8 mouse cellular contexts compared by ENCODE assay signal in the genomic region with DNA sequence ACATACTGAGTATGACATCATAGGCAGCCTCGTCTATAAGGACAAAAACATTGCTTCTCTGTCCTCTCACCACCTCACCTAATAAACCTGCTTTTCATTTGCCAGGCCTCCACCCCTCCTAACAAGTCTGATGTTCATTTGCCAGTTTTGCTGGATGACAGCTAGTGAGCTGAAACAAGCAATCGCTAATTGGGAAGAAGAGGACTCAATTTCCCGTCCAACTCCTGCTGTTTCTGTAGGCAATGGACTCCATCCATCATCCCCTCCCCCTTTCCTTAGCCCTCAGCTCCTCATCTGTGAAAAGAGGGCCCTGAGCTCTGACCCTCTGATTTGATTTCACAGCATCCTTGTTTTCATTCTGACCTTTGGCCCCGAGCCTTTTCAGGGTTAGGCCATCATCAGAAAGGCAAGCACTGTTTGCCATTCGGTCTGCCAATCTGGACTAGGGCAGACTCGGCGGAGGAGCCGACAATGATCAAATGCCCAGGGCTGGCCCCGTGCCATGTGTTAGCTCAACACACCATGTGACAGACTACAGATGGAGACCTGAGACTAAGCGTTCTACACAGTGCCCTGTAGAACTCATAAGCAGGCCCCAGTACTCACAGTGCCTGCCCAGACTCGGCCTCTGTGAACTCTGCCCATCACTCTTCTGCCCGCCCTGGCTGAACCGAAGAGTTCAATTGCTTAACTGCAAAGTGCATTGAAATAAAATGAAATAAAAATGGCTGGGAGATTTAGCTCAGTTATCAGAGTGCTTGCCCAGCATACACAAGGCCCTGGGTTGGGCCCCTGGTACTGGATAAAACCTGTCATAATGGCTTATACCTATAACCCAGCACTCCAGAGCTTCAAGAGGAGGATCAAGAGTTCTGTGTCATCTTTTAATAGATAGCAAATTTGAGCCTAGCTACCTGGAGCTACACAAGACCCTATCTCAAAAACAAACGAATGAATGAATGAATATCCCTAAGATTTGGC.
A peak's percentile ranks its signal among the peaks of the same experiment; 100 is the strongest.
DNase-seq lines count a peak whose midpoint lies in the region; ATAC-seq lines count a peak whose summit lies in the region.

No protein-coding gene starts in this region.

- no peaks in the 10 kb centered on the region for H3K9me3 ChIP-seq in forebrain, embryonic 16.5 days (ENCODE audit: control insufficient read depth, low read length)
- no peaks in the 10 kb centered on the region for H3K9me3 ChIP-seq in liver, embryonic 12.5 days (replicated peaks)

- WGBS in forebrain, embryonic 16.5 days = 22% methylated on average over 14 of the region's 14 CpGs
- 67% methylated on average over 14 of the region's 14 CpGs for WGBS in liver, embryonic 12.5 days (ENCODE audit: insufficient replicate concordance)

- no peak overlapping the region for H3K4me2 ChIP-seq in forebrain, embryonic 16.5 days (ENCODE audit: low read length)
- H3K4me2 ChIP-seq in liver, embryonic 12.5 days = no peak overlapping the region

- no peaks in the 10 kb centered on the region for H3K27me3 ChIP-seq in forebrain, embryonic 16.5 days (replicated peaks; ENCODE audit: control insufficient read depth, insufficient read depth, low read length)
- no peaks in the 10 kb centered on the region for H3K27me3 ChIP-seq in liver, embryonic 12.5 days (replicated peaks)

- 0 out of 2 replicates have a peak overlapping the region, but pooled peaks have one; percentile 27 for H3K27ac ChIP-seq in forebrain, embryonic 16.5 days (ENCODE audit: low read length)
- no peak overlapping the region for H3K27ac ChIP-seq in liver, embryonic 12.5 days

- H3K36me3 ChIP-seq in forebrain, embryonic 16.5 days (ENCODE audit: control insufficient read depth, insufficient read depth) = no peaks in the 10 kb centered on the region
- H3K36me3 ChIP-seq in liver, embryonic 12.5 days = no peaks in the 10 kb centered on the region

- no peak overlapping the region for H3K4me3 ChIP-seq in forebrain, embryonic 16.5 days (replicated peaks; ENCODE audit: low read length)
- no peak overlapping the region for H3K4me3 ChIP-seq in liver, embryonic 12.5 days

- intact Hi-C loops in left cerebral cortex, postnatal 14 days (cut with DNase I) = no loop called here

- peak; percentile 99 for ATAC-seq in forebrain, embryonic 16.5 days
- ATAC-seq in liver, embryonic 12.5 days = no peak

- peak; percentile 49 for DNase-seq in adrenal gland, adult 8-10 months
- peak; percentile 89 for DNase-seq in cerebellum, adult 11 months
- peak; percentile 89 for DNase-seq in kidney, adult 9 months
- peak; percentile 52 to 55 for DNase-seq in left cerebral cortex, postnatal 14 days (ENCODE audit: low spot score in 2 of 2)
- DNase-seq in ovary, adult 18-20 months (ENCODE audit: low spot score) = peak; percentile 26
- DNase-seq in yolk sac, embryonic 10.5 days (ENCODE audit: low spot score) = peak; percentile 2

- peaks cover 6% of the 10 kb centered on the region; the same call in 1 of the 2 replicates for H3K4me1 ChIP-seq in forebrain, embryonic 16.5 days (replicated peaks; ENCODE audit: control insufficient read depth, insufficient read depth, low read length)
- no peaks in the 10 kb centered on the region for H3K4me1 ChIP-seq in liver, embryonic 12.5 days

- H3K9ac ChIP-seq in forebrain, embryonic 16.5 days (replicated peaks; ENCODE audit: low read depth, low read length) = no peak overlapping the region
- H3K9ac ChIP-seq in liver, embryonic 12.5 days = no peak overlapping the region

Comparison
In these comparisons a context has a peak if more than half of its experiments do, and no peak if none do; other contexts are left out.
1. DNase-seq: peak in every context shown above with its lines; median percentile 89 in cerebellum, adult 11 months; 89 in kidney, adult 9 months; 54 in left cerebral cortex, postnatal 14 days; 49 in adrenal gland, adult 8-10 months; 26 in ovary, adult 18-20 months; 2 in yolk sac, embryonic 10.5 days.